Mouse (Mus musculus) ES-E14 (cell line): ENCODE data around the gene Wnt3a.

Experiments used
- HCFC1 ChIP-seq: IDR thresholded peaks from 2 replicates; pipeline ENCODE4 v1.6.1; 2012; ENCODE audit warnings: low read length, inconsistent platforms, borderline replicate concordance; ENCODE audit not compliant: insufficient read depth
- MAFK ChIP-seq: IDR thresholded peaks from 2 replicates; pipeline ENCODE4 v1.6.1; 2014; ENCODE audit warnings: mild to moderate bottlenecking, low read depth, low read length, inconsistent platforms; ENCODE audit not compliant: insufficient read depth
- ZC3H11A ChIP-seq: IDR thresholded peaks from 2 replicates; pipeline ENCODE4 v1.6.1; 2012; ENCODE audit warnings: low read depth, mild to moderate bottlenecking, inconsistent platforms, low read length, borderline replicate concordance
- ZNF384 ChIP-seq: IDR thresholded peaks from 2 replicates; pipeline ENCODE4 v1.6.1; 2012; ENCODE audit warnings: low read depth, low read length, inconsistent platforms

- TF ChIP-seq ZNF384 = no peak
- no peak for TF ChIP-seq HCFC1
- TF ChIP-seq MAFK = no peak
- no peak for TF ChIP-seq ZC3H11A
These were observed 66.5 kb downstream of the Wnt3a start for GRCm38 (mm10) chr11:59224025-59224424.
